Mouse (Mus musculus) heart, embryonic 14.5 days (tissue): Measurements from ENCODE around the gene H1f0. TPM values are rescaled to one million over a fixed set of nuclear protein-coding genes. Genes with fewer than 3 reads are reported as not detected.

Source experiments
- ATAC-seq: fragments of 200-750 bp; cut with Nextera tagmentation; 2 replicates; pipeline ENCODE4 v1.8.0; 2017; ENCODE audit warnings: low read depth, moderate TSS enrichment; ENCODE audit not compliant: insufficient number of reproducible peaks, insufficient read depth, low FRiP score
- H3K27ac ChIP-seq, 2 experiments: fragments of 200-500 bp in 1 of 2; fragments of 300-500 bp in 1 of 2; sonication (generic) in 1 of 2; replicated peaks in 1 of 2; 2 replicates each; pipeline ENCODE4 v1.5.1; 2012 to 2014; ENCODE audit warnings: low read depth in 2 of 2, low read length in 2 of 2, control low read depth in 1 of 2, mild to moderate bottlenecking in 1 of 2, mixed read lengths in 1 of 2; ENCODE audit not compliant: control insufficient read depth in 1 of 2, insufficient read depth in 1 of 2
- H3K27me3 ChIP-seq: fragments of 300-500 bp; sonication (generic); 2 replicates; pipeline ENCODE4 v1.6.1; 2014; ENCODE audit warnings: mild to moderate bottlenecking, low read length, control low read depth; ENCODE audit not compliant: control insufficient read depth, insufficient read depth
- H3K36me3 ChIP-seq: fragments of 300-500 bp; sonication (generic); 2 replicates; pipeline ENCODE4 v1.6.1; 2014; ENCODE audit warnings: mild to moderate bottlenecking, control low read depth, low read length, mixed read lengths; ENCODE audit not compliant: control insufficient read depth, insufficient read depth
- H3K4me1 ChIP-seq, 2 experiments: fragments of 200-500 bp in 1 of 2; fragments of 300-500 bp in 1 of 2; sonication (generic) in 1 of 2; 2 replicates each; pipeline ENCODE4 v1.6.1; 2012 to 2014; ENCODE audit warnings: low read length in 2 of 2, control low read depth in 1 of 2, mixed read lengths in 1 of 2; ENCODE audit not compliant: control insufficient read depth in 2 of 2, insufficient read depth in 2 of 2
- H3K4me2 ChIP-seq: fragments of 300-500 bp; sonication (generic); 2 replicates; pipeline ENCODE4 v1.6.1; 2014; ENCODE audit warnings: mild to moderate bottlenecking, low read length
- H3K4me3 ChIP-seq, 2 experiments: fragments of 200-500 bp in 1 of 2; fragments of 300-500 bp in 1 of 2; sonication (generic) in 1 of 2; 2 replicates each; pipeline ENCODE4 v1.5.1; 2012 to 2014; ENCODE audit warnings: low read length in 2 of 2, mild to moderate bottlenecking in 2 of 2, control low read depth in 1 of 2, low read depth in 1 of 2, moderate library complexity in 1 of 2; ENCODE audit not compliant: control insufficient read depth in 1 of 2, insufficient read depth in 1 of 2
- H3K9ac ChIP-seq: fragments of 300-500 bp; sonication (generic); 2 replicates; pipeline ENCODE4 v1.6.1; 2014; ENCODE audit warnings: mild to moderate bottlenecking, low read length
- H3K9me3 ChIP-seq: fragments of 300-500 bp; sonication (generic); 2 replicates; pipeline ENCODE4 v1.6.1; 2016; ENCODE audit warnings: low read length, control low read depth; ENCODE audit not compliant: control insufficient read depth
- WGBS: fragments of 180-500 bp; shearing (Covaris S2); extraction: QIAGEN DNeasy Blood & Tissue Kit; methylation state at CpG from one replicate; pipeline ENCODE4 v1.1.7; 2014; 5-methylcytosine and 5-hydroxymethylcytosine counted together
- microRNA-seq: library from miRNA; unstranded; fragments of <30 nt; microRNA quantifications from one replicate; pipeline ENCODE4, GENCODE M21; 2016
- polyA plus RNA-seq: library from polyadenylated mRNA; unstranded; fragments of >200 nt; fragmentation: Nextera tagmentation; extraction: Ambion mirVana; gene quantifications from 2 replicates; pipeline ENCODE4 v1.2.1, GENCODE M21; 2014

H1f0 gene
- polyA plus RNA-seq, 1 experiment from 2014 or later: 102 TPM

GRCm38 (mm10) chr15:79074446-79074845 lies 46.2 kb downstream of the H1f0 start:
- peak overlapping the region; percentile 74 to 83 for H3K27ac ChIP-seq
- H3K4me3 ChIP-seq: peak overlapping the region; percentile 94; a peak in 3 of 4 replicates
- peak overlapping the region; percentile 93 for H3K4me2 ChIP-seq
- H3K36me3 ChIP-seq: peaks cover 32% of the 10 kb centered on the region
- H3K9ac ChIP-seq: peak overlapping the region; percentile 94
- WGBS: 27% methylated on average over 10 of the region's 10 CpGs
- H3K27me3 ChIP-seq: no peaks in the 10 kb centered on the region
- no peak for ATAC-seq
- no peaks in the 10 kb centered on the region for H3K9me3 ChIP-seq
- H3K4me1 ChIP-seq: peaks cover 9 to 10% of the 10 kb centered on the region in 2 experiments

DNA sequence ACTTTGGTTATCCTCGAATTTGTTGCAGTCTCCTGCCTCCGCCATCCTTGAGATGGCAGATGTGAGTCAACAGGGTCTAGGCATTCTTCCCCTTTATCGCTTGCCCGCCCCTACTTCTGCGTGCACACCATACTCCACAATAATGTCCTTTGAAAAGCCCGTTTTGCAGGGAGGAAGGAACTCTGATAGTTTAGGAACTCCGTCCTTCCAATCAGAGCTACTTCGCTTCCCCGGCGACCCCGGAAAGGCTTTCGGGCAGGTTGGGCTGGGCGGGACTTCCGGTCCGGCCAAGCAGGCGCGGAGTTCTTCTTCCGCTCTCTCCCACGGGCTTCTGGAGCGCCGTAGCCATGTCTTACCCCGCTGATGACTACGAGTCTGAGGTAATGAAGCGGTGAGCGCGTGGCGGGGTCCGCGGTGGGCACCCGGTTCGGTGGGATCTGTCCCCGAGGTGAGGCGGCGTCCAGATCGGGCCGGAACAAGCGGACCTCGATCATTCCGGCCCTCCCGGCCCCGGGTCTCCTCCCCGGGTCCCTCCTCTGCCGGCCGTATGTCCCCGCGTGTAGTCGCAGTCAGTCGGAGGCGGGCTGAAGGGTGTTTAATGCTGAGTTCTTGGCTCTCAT lies 46.8 kb downstream of the H1f0 start, which contains the start of gene Eif3l:
TSS of gene Eif3l (plus strand) at position 267 of the 620 bp plus-strand sequence.
- WGBS: under 1% methylated on average over 49 of the region's 49 CpGs
- no peaks in the 10 kb centered on the region for H3K9me3 ChIP-seq
- H3K27ac ChIP-seq: peak within 1 kb of the TSS; percentile 74 to 83
- no peaks in the 10 kb centered on the region for H3K27me3 ChIP-seq
- peak within 1 kb of the TSS; percentile 94 for H3K9ac ChIP-seq
- H3K4me2 ChIP-seq: peak within 1 kb of the TSS; percentile 93
- H3K4me1 ChIP-seq: peaks cover 9 to 10% of the 10 kb centered on the region in 2 experiments
- H3K36me3 ChIP-seq: peaks cover 38% of the 10 kb centered on the region
- H3K4me3 ChIP-seq: peak within 1 kb of the TSS; percentile 94
- ATAC-seq: peak; percentile 80

- peaks cover 9 to 10% of the 10 kb centered on the region in 2 experiments for H3K4me1 ChIP-seq
- H3K27ac ChIP-seq: peak overlapping the region in 1 of 2 experiments; percentile 83; a peak in 1 of 4 replicates
- ATAC-seq: no peak
- peak overlapping the region; percentile 94 for H3K9ac ChIP-seq
- peak overlapping the region; percentile 94 for H3K4me3 ChIP-seq
- no peaks in the 10 kb centered on the region for H3K9me3 ChIP-seq
- peaks cover 46% of the 10 kb centered on the region for H3K36me3 ChIP-seq
- 34% methylated on average over 15 of the region's 15 CpGs for WGBS
- no peaks in the 10 kb centered on the region for H3K27me3 ChIP-seq
- H3K4me2 ChIP-seq: peak overlapping the region; percentile 93
Observed at GRCm38 (mm10) chr15:79075658-79076365, 47.6 kb downstream of the H1f0 start.

DNA sequence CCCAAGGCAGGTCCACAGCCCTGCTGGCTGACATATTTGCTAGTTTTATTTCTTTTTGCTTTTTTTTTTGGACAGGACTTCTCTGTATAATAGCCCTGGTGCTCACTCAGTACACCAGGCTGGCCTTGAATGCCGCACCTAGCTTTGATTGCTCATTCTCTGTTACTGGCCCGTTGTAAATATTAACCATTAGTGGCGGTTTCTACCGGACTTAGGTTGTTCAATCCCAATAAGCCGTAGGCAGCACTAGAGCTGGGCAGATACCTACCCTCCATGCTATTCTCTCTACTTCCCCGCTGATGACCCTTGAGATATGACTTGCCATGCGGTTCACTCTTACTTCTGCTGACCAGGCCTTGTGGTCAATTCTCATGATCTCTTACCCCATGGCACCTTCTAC lies 51.3 kb downstream of the H1f0 start:
- no peak for ATAC-seq
- WGBS: 93% methylated on average over 7 of the region's 7 CpGs
- H3K27ac ChIP-seq: no peak overlapping the region
- peaks cover 83% of the 10 kb centered on the region for H3K36me3 ChIP-seq
- H3K4me1 ChIP-seq: peaks cover 6% of the 10 kb centered on the region in 2 experiments; a peak in 3 of 4 replicates
- no peak overlapping the region for H3K4me3 ChIP-seq
- H3K9me3 ChIP-seq: no peaks in the 10 kb centered on the region
- no peak overlapping the region for H3K9ac ChIP-seq
- no peak overlapping the region for H3K4me2 ChIP-seq
- H3K27me3 ChIP-seq: no peaks in the 10 kb centered on the region

Small RNA genes lying within 50 kb of the gene (microRNA-seq; reads per million reads assigned to microRNA genes)
- 0.84 reads per million for gene Mir6956

Other genes starting within 250 kb of the H1f0 start
- 6.5 and 7.1 TPM in 2 replicates for gene Card10, start 225.4 kb upstream of the H1f0 start, polyA plus RNA-seq
- 29.0 and 30.1 TPM in 2 replicates for gene Cdc42ep1, start 185.8 kb upstream of the H1f0 start, polyA plus RNA-seq
- gene Lgals2, start 172.9 kb upstream of the H1f0 start, polyA plus RNA-seq: not detected in 2 replicates
- gene Gga1, start 151.3 kb upstream of the H1f0 start, polyA plus RNA-seq: 30.7 and 33.2 TPM in 2 replicates
- gene Gm49510, start 128.8 kb upstream of the H1f0 start, polyA plus RNA-seq: 0.16 TPM in 1 of 2 replicates, not detected in the other
- 13.6 and 14.5 TPM in 2 replicates for gene Sh3bp1, start 128.7 kb upstream of the H1f0 start, polyA plus RNA-seq
- gene Pdxp, start 114.5 kb upstream of the H1f0 start, polyA plus RNA-seq: 26.2 and 26.6 TPM in 2 replicates
- 708 and 842 TPM in 2 replicates for gene Lgals1, start 101.7 kb upstream of the H1f0 start, polyA plus RNA-seq
- 30.5 and 32.6 TPM in 2 replicates for gene Nol12, start 93.5 kb upstream of the H1f0 start, polyA plus RNA-seq
- gene Triobp, start 80.7 kb upstream of the H1f0 start, polyA plus RNA-seq: 34.9 and 41.1 TPM in 2 replicates
- gene Galr3, start 13.4 kb downstream of the H1f0 start, polyA plus RNA-seq: not detected in 2 replicates
- gene Ankrd54, start 34.4 kb downstream of the H1f0 start, polyA plus RNA-seq: 20.2 and 23.0 TPM in 2 replicates
- gene Eif3l, start 46.7 kb downstream of the H1f0 start, polyA plus RNA-seq: 144 and 153 TPM in 2 replicates
- 18.9 and 20.2 TPM in 2 replicates for gene Micall1, start 80.4 kb downstream of the H1f0 start, polyA plus RNA-seq
- 271 and 299 TPM in 2 replicates for gene Polr2f, start 112.6 kb downstream of the H1f0 start, polyA plus RNA-seq
- gene 1700088E04Rik, start 112.8 kb downstream of the H1f0 start, polyA plus RNA-seq: 5.6 and 8.4 TPM in 2 replicates
- gene Sox10, start 136.8 kb downstream of the H1f0 start, polyA plus RNA-seq: 0.63 and 0.80 TPM in 2 replicates
- gene Pick1, start 200.7 kb downstream of the H1f0 start, polyA plus RNA-seq: 19.2 and 24.5 TPM in 2 replicates
- 0.63 and 0.84 TPM in 2 replicates for gene Gm49486, start 200.9 kb downstream of the H1f0 start, polyA plus RNA-seq
- gene Slc16a8, start 226.3 kb downstream of the H1f0 start, polyA plus RNA-seq: 0.28 and 0.75 TPM in 2 replicates